Mouse (Mus musculus): ENCODE measurements around the gene Lrp10.

- TF ChIP-seq POLR2A (IDR thresholded peaks at IDR 0.05; ENCODE audit: low read depth, low read length) (no peak), CTCF (IDR thresholded peaks at IDR 0.05; ENCODE audit: borderline replicate concordance, insufficient read depth, low read length) (peak; percentile 45; the same call in 1 of the 2 replicates)
Measured at GRCm38 (mm10) chr14:54423406-54423805, 40.5 kb upstream of the Lrp10 start.
